Mouse (Mus musculus): ENCODE data around the gene Tgfa. TPM values are rescaled to one million over a fixed set of nuclear protein-coding genes. Genes with fewer than 3 reads are reported as not detected.

The Tgfa gene
- polyA plus RNA-seq, 2 experiments: 2.7 to 3.1 TPM

- DNase-seq (ENCODE audit: low spot score) (no peak), ATAC-seq (ENCODE audit: low FRiP score, low read depth) (no peak)
- no peaks in the 10 kb centered on the region for H3K9me3 ChIP-seq (ENCODE audit: control insufficient read depth, low read length)
- no peaks in the 10 kb centered on the region for H3K27me3 ChIP-seq (ENCODE audit: control insufficient read depth, insufficient read depth, low read length)
- H3K4me2 ChIP-seq (replicated peaks; ENCODE audit: low read depth, low read length, severe bottlenecking): peak overlapping the region; percentile 3; the same call in 1 of the 2 replicates
- no peak overlapping the region for H3K9ac ChIP-seq (ENCODE audit: low read depth, low read length, severe bottlenecking)
- WGBS: 34% methylated on average over 17 of the region's 17 CpGs
- no peak overlapping the region for H3K27ac ChIP-seq (replicated peaks; ENCODE audit: low read depth, low read length)
- H3K4me1 ChIP-seq (ENCODE audit: control insufficient read depth, insufficient read depth, low read length): peaks cover 9% of the 10 kb centered on the region; the same call in 1 of the 2 replicates
- H3K4me3 ChIP-seq (replicated peaks; ENCODE audit: low read length): no peak overlapping the region
- no peaks in the 10 kb centered on the region for H3K36me3 ChIP-seq (ENCODE audit: control insufficient read depth, insufficient read depth, low read length)
- no peak for TF ChIP-seq POLR2A (IDR thresholded peaks at IDR 0.05; ENCODE audit: borderline replicate concordance, extremely low read depth, insufficient read depth, insufficient read length)
Observed at GRCm38 (mm10) chr6:86209133-86210016, 14.4 kb downstream of the Tgfa start.

GRCm38 (mm10) chr6:86210017-86210408 lies 15.0 kb downstream of the Tgfa start:
- Histone ChIP-seq H3K4me1 (ENCODE audit: control insufficient read depth, insufficient read depth, low read length) (peaks cover 9% of the 10 kb centered on the region; the same call in 1 of the 2 replicates), H3K4me2 (replicated peaks; ENCODE audit: low read depth, low read length, severe bottlenecking) (peak overlapping the region; percentile 3; the same call in 1 of the 2 replicates), H3K27ac (replicated peaks; ENCODE audit: low read depth, low read length) (no peak overlapping the region), H3K36me3 (ENCODE audit: control insufficient read depth, insufficient read depth, low read length) (no peaks in the 10 kb centered on the region), H3K4me3 (replicated peaks; ENCODE audit: low read length) (no peak overlapping the region), H3K9me3 (ENCODE audit: control insufficient read depth, low read length) (no peaks in the 10 kb centered on the region), H3K9ac (ENCODE audit: low read depth, low read length, severe bottlenecking) (no peak overlapping the region), H3K27me3 (ENCODE audit: control insufficient read depth, insufficient read depth, low read length) (no peaks in the 10 kb centered on the region)
- DNase-seq (ENCODE audit: low spot score) (no peak), ATAC-seq (ENCODE audit: low FRiP score, low read depth) (no peak)
- TF ChIP-seq POLR2A (IDR thresholded peaks at IDR 0.05; ENCODE audit: borderline replicate concordance, extremely low read depth, insufficient read depth, insufficient read length): no peak
- WGBS: 65% methylated on average over 6 of the region's 6 CpGs

- TF ChIP-seq POLR2A (IDR thresholded peaks at IDR 0.05; ENCODE audit: borderline replicate concordance, extremely low read depth, insufficient read depth, insufficient read length): no peak
- H3K9me3 ChIP-seq (ENCODE audit: control insufficient read depth, low read length): no peaks in the 10 kb centered on the region
- H3K36me3 ChIP-seq (ENCODE audit: control insufficient read depth, insufficient read depth, low read length): no peaks in the 10 kb centered on the region
- H3K4me3 ChIP-seq (replicated peaks; ENCODE audit: low read length): no peak overlapping the region
- peaks cover 9% of the 10 kb centered on the region; the same call in 1 of the 2 replicates for H3K4me1 ChIP-seq (ENCODE audit: control insufficient read depth, insufficient read depth, low read length)
- 79% methylated on average over 3 of the region's 3 CpGs for WGBS
- no peak overlapping the region for H3K4me2 ChIP-seq (replicated peaks; ENCODE audit: low read depth, low read length, severe bottlenecking)
- DNase-seq (ENCODE audit: low spot score) (no peak), ATAC-seq (ENCODE audit: low FRiP score, low read depth) (no peak)
- no peak overlapping the region for H3K27ac ChIP-seq (replicated peaks; ENCODE audit: low read depth, low read length)
- no peaks in the 10 kb centered on the region for H3K27me3 ChIP-seq (ENCODE audit: control insufficient read depth, insufficient read depth, low read length)
- H3K9ac ChIP-seq (ENCODE audit: low read depth, low read length, severe bottlenecking): no peak overlapping the region
Observed at GRCm38 (mm10) chr6:86210619-86211018, 15.6 kb downstream of the Tgfa start.

DNA sequence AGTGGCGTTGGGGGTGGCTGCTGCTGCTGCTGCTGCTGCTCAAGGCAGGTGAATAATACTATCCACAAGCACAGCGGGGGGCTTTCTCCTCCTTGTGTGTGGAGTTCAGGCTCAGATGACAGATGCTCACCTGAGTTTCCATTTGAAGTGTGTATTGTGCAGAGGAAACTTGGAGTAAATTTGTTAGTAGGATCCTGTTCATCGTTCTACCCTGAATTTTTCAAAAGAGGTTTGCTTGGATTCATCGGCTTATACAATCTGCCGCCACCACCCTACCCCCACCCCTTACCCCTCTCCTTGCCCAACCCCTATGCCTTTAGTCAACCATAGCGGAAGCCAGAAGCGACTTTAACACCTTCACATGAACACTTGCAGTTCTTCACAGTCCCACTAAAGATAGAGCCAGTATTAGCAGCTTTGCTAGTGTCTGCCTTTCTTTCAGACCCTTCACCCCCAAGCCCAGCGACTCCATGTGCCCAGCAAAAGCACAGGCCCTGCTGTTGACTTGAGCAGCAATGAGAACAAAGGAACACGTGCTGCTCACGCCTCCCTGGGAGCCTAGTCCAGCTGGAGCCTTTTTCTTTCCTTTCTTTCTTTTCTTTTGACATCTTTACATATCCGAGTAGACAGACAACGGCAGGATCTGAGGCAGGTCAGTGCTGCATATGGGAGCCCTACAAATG lies 16.2 kb downstream of the Tgfa start:
- Histone ChIP-seq H3K27ac (replicated peaks; ENCODE audit: low read depth, low read length) (no peak overlapping the region), H3K9me3 (ENCODE audit: control insufficient read depth, low read length) (no peaks in the 10 kb centered on the region), H3K27me3 (ENCODE audit: control insufficient read depth, insufficient read depth, low read length) (no peaks in the 10 kb centered on the region), H3K4me1 (ENCODE audit: control insufficient read depth, insufficient read depth, low read length) (peaks cover 9% of the 10 kb centered on the region; the same call in 1 of the 2 replicates), H3K4me3 (replicated peaks; ENCODE audit: low read length) (no peak overlapping the region), H3K9ac (ENCODE audit: low read depth, low read length, severe bottlenecking) (no peak overlapping the region), H3K36me3 (ENCODE audit: control insufficient read depth, insufficient read depth, low read length) (no peaks in the 10 kb centered on the region), H3K4me2 (replicated peaks; ENCODE audit: low read depth, low read length, severe bottlenecking) (no peak overlapping the region)
- no peak for TF ChIP-seq POLR2A (IDR thresholded peaks at IDR 0.05; ENCODE audit: borderline replicate concordance, extremely low read depth, insufficient read depth, insufficient read length)
- WGBS: 75% methylated on average over 12 of the region's 12 CpGs
- ATAC-seq (ENCODE audit: low FRiP score, low read depth) (no peak), DNase-seq (ENCODE audit: low spot score) (no peak)

DNA sequence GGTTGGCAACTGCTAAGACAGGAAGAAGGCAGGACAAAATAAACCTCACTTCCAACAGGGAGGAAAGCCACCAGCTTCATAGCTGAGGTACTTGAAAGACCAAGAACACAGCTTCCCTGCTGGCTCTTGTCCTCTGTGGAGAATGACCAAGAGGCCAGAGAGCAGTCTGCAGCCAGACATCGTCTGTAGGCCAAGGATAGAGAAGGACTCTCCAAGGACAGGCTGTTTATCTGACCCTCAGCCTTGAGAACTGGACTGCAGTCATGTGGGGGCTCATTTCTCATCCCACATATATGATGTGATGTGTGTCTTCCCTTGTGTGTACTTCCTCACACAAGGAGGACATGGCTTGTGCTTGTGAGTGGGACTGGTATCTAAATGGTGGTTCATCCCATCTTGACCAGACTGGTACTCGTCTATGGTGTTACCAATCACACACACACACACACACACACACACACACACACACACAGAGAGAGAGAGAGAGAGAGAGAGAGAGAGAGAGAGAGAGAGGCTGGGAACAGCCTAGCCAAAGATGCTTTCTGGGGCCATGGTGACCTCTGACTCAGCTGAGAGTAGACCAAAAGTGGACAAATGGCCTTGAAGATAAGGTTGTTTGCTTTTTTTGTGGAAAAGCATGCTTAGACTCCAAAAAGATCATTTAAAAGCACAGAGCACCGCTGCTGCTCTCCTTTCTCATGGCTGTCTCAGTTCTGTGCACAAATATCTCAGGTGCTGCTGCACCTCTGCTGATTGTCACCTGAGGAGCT lies 18.0 kb downstream of the Tgfa start:
- Histone ChIP-seq H3K4me2 (replicated peaks; ENCODE audit: low read depth, low read length, severe bottlenecking) (no peak overlapping the region), H3K36me3 (ENCODE audit: control insufficient read depth, insufficient read depth, low read length) (no peaks in the 10 kb centered on the region), H3K9me3 (ENCODE audit: control insufficient read depth, low read length) (no peaks in the 10 kb centered on the region), H3K27me3 (ENCODE audit: control insufficient read depth, insufficient read depth, low read length) (no peaks in the 10 kb centered on the region), H3K9ac (ENCODE audit: low read depth, low read length, severe bottlenecking) (no peak overlapping the region), H3K4me1 (ENCODE audit: control insufficient read depth, insufficient read depth, low read length) (peaks cover 9% of the 10 kb centered on the region; the same call in 1 of the 2 replicates), H3K27ac (replicated peaks; ENCODE audit: low read depth, low read length) (no peak overlapping the region), H3K4me3 (replicated peaks; ENCODE audit: low read length) (no peak overlapping the region)
- 84% methylated on average over 3 of the region's 3 CpGs for WGBS
- DNase-seq (ENCODE audit: low spot score) (no peak), ATAC-seq (ENCODE audit: low FRiP score, low read depth) (no peak)
- no peak for TF ChIP-seq POLR2A (IDR thresholded peaks at IDR 0.05; ENCODE audit: borderline replicate concordance, extremely low read depth, insufficient read depth, insufficient read length)

Measured in limb, embryonic 14.5 days (tissue).